Mouse (Mus musculus) ES-E14 (cell line): ENCODE measurements at regions not wholly inside any gene's neighbourhood (a gene's known extent, or its start where the extent isn't known, plus 50 kb on each side); places are given as distances from the start of the nearest gene placed in this dataset.

Experiments used
- DNase-seq: peaks from one replicate; pipeline ENCODE4 v3.0.0-alpha.2; 2013; ENCODE audit warnings: low read depth, low spot score
- H3K27ac ChIP-seq: 2 replicates; pipeline ENCODE4 v1.5.1; 2012; ENCODE audit warnings: low read depth, mild to moderate bottlenecking, low read length, moderate library complexity, mixed read lengths; ENCODE audit not compliant: poor library complexity, insufficient read depth, severe bottlenecking
- H3K36me3 ChIP-seq: 2 replicates; pipeline ENCODE4 v1.6.1; 2012; ENCODE audit warnings: mild to moderate bottlenecking, low read length, moderate library complexity, mixed read lengths; ENCODE audit not compliant: control insufficient read depth, poor library complexity, insufficient read depth, severe bottlenecking
- H3K4me1 ChIP-seq, 2 experiments: fragments of 150-350 bp in 1 of 2; sonication (generic) in 1 of 2; 2 replicates each; pipeline ENCODE4 v1.6.1; 2012; ENCODE audit warnings: low read length in 2 of 2, mild to moderate bottlenecking in 1 of 2, mixed read lengths in 1 of 2; ENCODE audit not compliant: control insufficient read depth in 2 of 2, insufficient read depth in 2 of 2, poor library complexity in 1 of 2
- H3K4me3 ChIP-seq, 2 experiments: fragments of 150-350 bp in 1 of 2; sonication (generic) in 1 of 2; 2 replicates each; pipeline ENCODE4 v1.5.1; 2012; ENCODE audit warnings: low read length in 2 of 2, low read depth in 1 of 2, mild to moderate bottlenecking in 1 of 2, mixed read lengths in 1 of 2; ENCODE audit not compliant: insufficient read depth in 1 of 2, poor library complexity in 1 of 2, severe bottlenecking in 1 of 2
- H3K9ac ChIP-seq: 2 replicates; pipeline ENCODE4 v1.6.1; 2012; ENCODE audit warnings: low read depth, mild to moderate bottlenecking, low read length, mixed read lengths; ENCODE audit not compliant: poor library complexity, insufficient read depth, severe bottlenecking
- H3K9me3 ChIP-seq: fragments of 150-350 bp; sonication (generic); 2 replicates; pipeline ENCODE4 v1.6.1; 2012; ENCODE audit warnings: low read depth, mild to moderate bottlenecking, low read length; ENCODE audit not compliant: control insufficient read depth, insufficient read depth
- CHD2 ChIP-seq: IDR thresholded peaks from 2 replicates; pipeline ENCODE4 v1.6.1; 2014; ENCODE audit warnings: mild to moderate bottlenecking, low read depth, low read length, inconsistent platforms
- HCFC1 ChIP-seq: IDR thresholded peaks from 2 replicates; pipeline ENCODE4 v1.6.1; 2012; ENCODE audit warnings: low read length, inconsistent platforms, borderline replicate concordance; ENCODE audit not compliant: insufficient read depth
- MAFK ChIP-seq: IDR thresholded peaks from 2 replicates; pipeline ENCODE4 v1.6.1; 2014; ENCODE audit warnings: mild to moderate bottlenecking, low read depth, low read length, inconsistent platforms; ENCODE audit not compliant: insufficient read depth
- ZC3H11A ChIP-seq: IDR thresholded peaks from 2 replicates; pipeline ENCODE4 v1.6.1; 2012; ENCODE audit warnings: low read depth, mild to moderate bottlenecking, inconsistent platforms, low read length, borderline replicate concordance
- ZNF384 ChIP-seq: IDR thresholded peaks from 2 replicates; pipeline ENCODE4 v1.6.1; 2012; ENCODE audit warnings: low read depth, low read length, inconsistent platforms
- in situ Hi-C, 2 experiments: fragments of 600-800 bp; cut with MboI; formaldehyde crosslinking; loops; one replicate each; pipeline ENCODE4 v1.15.1; 2025; ENCODE audit warnings: low sequenced_read_pairs in 2 of 2, inconsistent platforms in 1 of 2; ENCODE audit not compliant: unreplicated experiment in 2 of 2

DNA sequence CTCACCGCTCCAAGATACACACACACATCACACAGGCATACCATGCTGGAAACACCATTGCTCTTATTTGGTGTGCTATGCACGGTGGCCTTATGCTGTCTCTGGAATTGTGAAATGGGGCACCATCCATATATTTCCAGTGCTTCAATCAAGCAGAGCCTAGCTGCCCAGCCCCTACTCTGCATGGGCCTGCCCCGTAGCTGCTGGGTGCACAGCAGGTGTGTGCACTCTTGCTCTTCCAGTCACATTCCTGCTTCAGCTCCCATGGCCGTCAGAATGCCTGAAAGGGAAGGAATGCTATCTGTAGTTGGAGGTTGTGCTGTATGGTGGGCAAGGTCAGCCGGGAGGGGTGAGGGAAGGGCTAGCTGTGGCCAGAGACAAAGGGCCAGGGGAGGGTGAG lies 144.6 kb downstream of the Efnb1 start:
- TF ChIP-seq MAFK (no peak), ZNF384 (no peak), HCFC1 (no peak), CHD2 (no peak), ZC3H11A (no peak)
- no peak overlapping the region for H3K27ac ChIP-seq
- H3K36me3 ChIP-seq, result no peaks in the 10 kb centered on the region
- in situ Hi-C loops, result no loop called here
- H3K9ac ChIP-seq, result no peak overlapping the region
- DNase-seq, result no peak
- H3K4me1 ChIP-seq, result peaks cover 0 to 3% of the 10 kb centered on the region in 2 experiments; a peak in 1 of 4 replicates
- H3K9me3 ChIP-seq, result no peaks in the 10 kb centered on the region
- no peak overlapping the region for H3K4me3 ChIP-seq

DNA sequence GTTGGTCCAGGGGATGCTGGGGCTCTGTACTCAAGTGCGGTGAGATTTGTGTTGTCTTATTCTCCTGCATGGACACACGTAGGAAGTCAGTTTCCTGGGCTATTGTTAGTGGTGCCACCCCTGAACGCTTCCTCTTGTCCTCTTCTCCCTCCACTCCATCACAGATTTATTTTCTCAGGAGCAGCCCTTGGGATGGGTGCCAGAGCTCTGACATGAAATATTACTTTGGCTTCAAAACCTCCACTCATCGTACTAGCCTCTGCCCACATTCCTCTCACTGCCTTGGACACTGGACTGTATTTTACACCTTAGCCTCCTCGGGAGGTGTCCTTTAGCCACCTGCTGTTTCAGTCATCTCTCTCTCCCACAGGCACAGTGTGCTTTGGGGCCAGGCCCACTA lies 139.6 kb downstream of the Efnb1 start:
- DNase-seq, result no peak
- in situ Hi-C loops, result no loop called here

GRCm38 (mm10) chrX:99271908-99272307 lies 136.0 kb downstream of the Efnb1 start:
- in situ Hi-C loops, result no loop called here
- no peaks in the 10 kb centered on the region for H3K36me3 ChIP-seq
- no peak overlapping the region for H3K4me3 ChIP-seq
- DNase-seq, result no peak
- no peak overlapping the region for H3K9ac ChIP-seq
- H3K4me1 ChIP-seq, result no peaks in the 10 kb centered on the region
- no peaks in the 10 kb centered on the region for H3K9me3 ChIP-seq
- no peak overlapping the region for H3K27ac ChIP-seq
- TF ChIP-seq ZNF384 (no peak), ZC3H11A (no peak), MAFK (no peak), HCFC1 (no peak), CHD2 (no peak)

More for the DNA sequence above, 139.6 kb downstream of the Efnb1 start:
- no peak overlapping the region for H3K4me3 ChIP-seq
- H3K36me3 ChIP-seq, result no peaks in the 10 kb centered on the region
- H3K27ac ChIP-seq, result no peak overlapping the region
- no peaks in the 10 kb centered on the region for H3K9me3 ChIP-seq
- H3K4me1 ChIP-seq, result peaks cover 0 to under 1% of the 10 kb centered on the region in 2 experiments; a peak in 1 of 4 replicates
- H3K9ac ChIP-seq, result no peak overlapping the region
- TF ChIP-seq ZNF384, result no peak
- TF ChIP-seq ZC3H11A, result no peak
- no peak for TF ChIP-seq HCFC1
- no peak for TF ChIP-seq MAFK
- no peak for TF ChIP-seq CHD2

GRCm38 (mm10) chrX:99249038-99249607 lies 113.2 kb downstream of the Efnb1 start:
- H3K36me3 ChIP-seq, result no peaks in the 10 kb centered on the region
- no peaks in the 10 kb centered on the region for H3K4me1 ChIP-seq
- in situ Hi-C loops, result no loop called here
- H3K27ac ChIP-seq, result no peak overlapping the region
- no peak overlapping the region for H3K9ac ChIP-seq
- no peak overlapping the region for H3K4me3 ChIP-seq
- DNase-seq, result no peak
- no peak for TF ChIP-seq MAFK
- TF ChIP-seq ZNF384, result no peak
- no peak for TF ChIP-seq HCFC1
- TF ChIP-seq CHD2, result no peak
- TF ChIP-seq ZC3H11A, result no peak
- no peaks in the 10 kb centered on the region for H3K9me3 ChIP-seq
